Comparison of ENCODE assay signal across 8 mouse cellular contexts in the genomic region with DNA sequence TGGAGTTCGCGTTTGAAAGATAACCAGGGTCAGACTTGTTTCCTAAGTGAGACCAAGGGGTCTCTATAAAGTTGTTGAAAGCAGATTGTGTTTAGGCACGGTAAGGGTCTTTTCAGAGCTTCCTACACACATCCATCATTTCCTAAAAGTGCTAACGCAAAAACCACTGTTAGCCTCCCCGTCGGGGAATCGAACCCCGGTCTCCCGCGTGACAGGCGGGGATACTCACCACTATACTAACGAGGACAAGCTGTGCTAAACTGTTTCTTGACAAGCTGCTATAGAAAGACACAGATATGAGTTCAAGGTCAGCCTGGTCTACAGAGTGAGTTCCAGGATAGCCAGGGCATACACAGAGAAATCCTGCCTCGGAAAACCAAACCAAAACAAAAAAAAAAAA. TPM values are rescaled to one million over a fixed set of nuclear protein-coding genes. Genes with fewer than 3 reads are reported as not detected.
DNase-seq lines count a peak whose midpoint lies in the region; ATAC-seq lines count a peak whose summit lies in the region.

No protein-coding gene starts in this region.

- peaks cover 8% of the 10 kb centered on the region for H3K36me3 ChIP-seq in erythroblast, embryonic 14.5 days (ENCODE audit: control insufficient read depth)
- no peaks in the 10 kb centered on the region for H3K36me3 ChIP-seq in heart, embryonic 15.5 days
- peaks cover 10% of the 10 kb centered on the region for H3K36me3 ChIP-seq in liver, embryonic 12.5 days
- H3K36me3 ChIP-seq in stomach, embryonic 16.5 days (ENCODE audit: control insufficient read depth, insufficient read depth, low read length): no peaks in the 10 kb centered on the region

- H3K9me3 ChIP-seq in erythroblast, embryonic 14.5 days (ENCODE audit: control insufficient read depth, low read length): no peaks in the 10 kb centered on the region
- H3K9me3 ChIP-seq in heart, embryonic 15.5 days (replicated peaks): no peaks in the 10 kb centered on the region
- no peaks in the 10 kb centered on the region for H3K9me3 ChIP-seq in liver, embryonic 12.5 days (replicated peaks)
- no peaks in the 10 kb centered on the region for H3K9me3 ChIP-seq in stomach, embryonic 16.5 days (replicated peaks; ENCODE audit: control insufficient read depth, low read length)

- peak; percentile 81 for DNase-seq in CD4-positive, CD25-positive, alpha-beta regulatory T cell, adult 2 months (ENCODE audit: low read depth, low spot score)
- DNase-seq in adrenal gland, postnatal 4 days (ENCODE audit: low spot score in 2 of 2): peak; percentile 63 to 69
- DNase-seq in kidney, postnatal 10 days: peak; percentile 89
- DNase-seq in natural killer cell, adult 2 months (ENCODE audit: low spot score in 2 of 2): peak; percentile 72 to 83

- no peak overlapping the region for H3K9ac ChIP-seq in heart, embryonic 15.5 days
- peak overlapping the region; percentile 54 for H3K9ac ChIP-seq in liver, embryonic 12.5 days
- H3K9ac ChIP-seq in stomach, embryonic 16.5 days (ENCODE audit: low read length): peak overlapping the region; percentile 59; the same call in 1 of the 2 replicates

- peak overlapping the region; percentile 63 for H3K4me3 ChIP-seq in erythroblast, embryonic 14.5 days (replicated peaks)
- H3K4me3 ChIP-seq in heart, embryonic 15.5 days: peak overlapping the region; percentile 42
- peak overlapping the region; percentile 56 for H3K4me3 ChIP-seq in liver, embryonic 12.5 days
- H3K4me3 ChIP-seq in stomach, embryonic 16.5 days (replicated peaks; ENCODE audit: low read length): peak overlapping the region; percentile 48

- peaks cover 66% of the 10 kb centered on the region for H3K4me1 ChIP-seq in erythroblast, embryonic 14.5 days (ENCODE audit: control insufficient read depth)
- H3K4me1 ChIP-seq in heart, embryonic 15.5 days (replicated peaks): peaks cover 24% of the 10 kb centered on the region
- H3K4me1 ChIP-seq in liver, embryonic 12.5 days: peaks cover 45% of the 10 kb centered on the region
- peaks cover 18% of the 10 kb centered on the region for H3K4me1 ChIP-seq in stomach, embryonic 16.5 days (ENCODE audit: control insufficient read depth, insufficient read depth, low read length)

- H3K27me3 ChIP-seq in erythroblast, embryonic 14.5 days (ENCODE audit: control insufficient read depth): peaks cover 2% of the 10 kb centered on the region
- no peaks in the 10 kb centered on the region for H3K27me3 ChIP-seq in heart, embryonic 15.5 days
- no peaks in the 10 kb centered on the region for H3K27me3 ChIP-seq in liver, embryonic 12.5 days (replicated peaks)
- H3K27me3 ChIP-seq in stomach, embryonic 16.5 days (ENCODE audit: control insufficient read depth, insufficient read depth, low read length): no peaks in the 10 kb centered on the region

- peak overlapping the region; percentile 50 for H3K4me2 ChIP-seq in heart, embryonic 15.5 days
- H3K4me2 ChIP-seq in liver, embryonic 12.5 days: peak overlapping the region; percentile 89
- peak overlapping the region; percentile 57 for H3K4me2 ChIP-seq in stomach, embryonic 16.5 days (ENCODE audit: low read depth, low read length)

- ATAC-seq in heart, embryonic 15.5 days (replicated peaks; ENCODE audit: insufficient number of reproducible peaks, insufficient read depth, low FRiP score, low read depth): no peak; the same call in 1 of the 2 replicates
- ATAC-seq in liver, embryonic 12.5 days: peak; percentile 79
- peak; percentile 38; the same call in 1 of the 2 replicates for ATAC-seq in stomach, embryonic 16.5 days (ENCODE audit: insufficient read depth, low FRiP score)

- WGBS in heart, embryonic 15.5 days: 2% methylated on average over 13 of the region's 13 CpGs
- under 1% methylated on average over 13 of the region's 13 CpGs for WGBS in liver, embryonic 12.5 days (ENCODE audit: insufficient replicate concordance)
- WGBS in stomach, embryonic 16.5 days: under 1% methylated on average over 13 of the region's 13 CpGs

- H3K27ac ChIP-seq in heart, embryonic 15.5 days: peak overlapping the region; percentile 19; the same call in 1 of the 2 replicates
- peak overlapping the region; percentile 75 for H3K27ac ChIP-seq in liver, embryonic 12.5 days
- H3K27ac ChIP-seq in stomach, embryonic 16.5 days (ENCODE audit: low read length): 0 out of 2 replicates have a peak overlapping the region, but pooled peaks have one; percentile 34

RNA-seq across cellular contexts. Expression of gene Ubc, which starts 18.8 kb away (rescaled TPM):
- total RNA-seq in adrenal gland, postnatal 4 days (2021): 1,000 to 10,000 TPM; 1,138 to 1,334 TPM
- polyA plus RNA-seq in erythroblast, embryonic 14.5 days (2012): 17.4 and 56.1 TPM in 2 replicates
- 782 and 963 TPM in 2 replicates for polyA plus RNA-seq in heart, embryonic 15.5 days (2015; fragmentation: Nextera tagmentation; extraction: Ambion mirVana)
- polyA plus RNA-seq in liver, embryonic 12.5 days (2016; fragmentation: Nextera tagmentation; extraction: Ambion mirVana): 657 and 673 TPM in 2 replicates
- polyA plus RNA-seq in stomach, embryonic 16.5 days (2015; fragmentation: Nextera tagmentation; extraction: Ambion mirVana): 1,047 and 1,111 TPM in 2 replicates

RNA-seq across cellular contexts. Expression of gene Gm10382, which starts 19.7 kb away (rescaled TPM):
- total RNA-seq in adrenal gland, postnatal 4 days (2021): under 1 TPM in 1 of 2 experiments, not detected in 1; 0.25 TPM
- 0.06 TPM in 1 of 2 replicates, not detected in the other for polyA plus RNA-seq in erythroblast, embryonic 14.5 days (2012)
- 0.30 and 0.48 TPM in 2 replicates for polyA plus RNA-seq in heart, embryonic 15.5 days (2015; fragmentation: Nextera tagmentation; extraction: Ambion mirVana)
- 0.38 and 0.66 TPM in 2 replicates for polyA plus RNA-seq in liver, embryonic 12.5 days (2016; fragmentation: Nextera tagmentation; extraction: Ambion mirVana)
- 0.32 and 0.37 TPM in 2 replicates for polyA plus RNA-seq in stomach, embryonic 16.5 days (2015; fragmentation: Nextera tagmentation; extraction: Ambion mirVana)

RNA-seq across cellular contexts. Expression of gene Dhx37, which starts 25.1 kb away (rescaled TPM):
- total RNA-seq in adrenal gland, postnatal 4 days (2021): 10 to 100 TPM; 14.0 to 16.0 TPM
- polyA plus RNA-seq in erythroblast, embryonic 14.5 days (2012): 0.95 and 1.0 TPM in 2 replicates
- 7.0 and 10.4 TPM in 2 replicates for polyA plus RNA-seq in heart, embryonic 15.5 days (2015; fragmentation: Nextera tagmentation; extraction: Ambion mirVana)
- 11.3 and 11.4 TPM in 2 replicates for polyA plus RNA-seq in liver, embryonic 12.5 days (2016; fragmentation: Nextera tagmentation; extraction: Ambion mirVana)
- 8.4 and 10.8 TPM in 2 replicates for polyA plus RNA-seq in stomach, embryonic 16.5 days (2015; fragmentation: Nextera tagmentation; extraction: Ambion mirVana)

RNA-seq across cellular contexts. Expression of gene Bri3bp, which starts 32.5 kb away (rescaled TPM):
- 10 to 100 TPM; 34.2 to 37.0 TPM for total RNA-seq in adrenal gland, postnatal 4 days (2021)
- polyA plus RNA-seq in erythroblast, embryonic 14.5 days (2012): 0.16 and 0.38 TPM in 2 replicates
- 36.5 and 40.7 TPM in 2 replicates for polyA plus RNA-seq in heart, embryonic 15.5 days (2015; fragmentation: Nextera tagmentation; extraction: Ambion mirVana)
- 44.0 and 44.1 TPM in 2 replicates for polyA plus RNA-seq in liver, embryonic 12.5 days (2016; fragmentation: Nextera tagmentation; extraction: Ambion mirVana)
- 27.7 and 31.8 TPM in 2 replicates for polyA plus RNA-seq in stomach, embryonic 16.5 days (2015; fragmentation: Nextera tagmentation; extraction: Ambion mirVana)

Comparison
In these comparisons a context has a peak if more than half of its experiments do, and no peak if none do; other contexts are left out.
1. H3K27ac ChIP-seq: peak in every context shown above with its lines; median percentile 75 in liver, embryonic 12.5 days; 34 in stomach, embryonic 16.5 days; 19 in heart, embryonic 15.5 days.
2. RNA of gene Ubc, which starts 18.8 kb away (polyA plus RNA-seq): 1,047 to 1,111 TPM in stomach, embryonic 16.5 days, 782 to 963 TPM in heart, embryonic 15.5 days and 657 to 673 TPM in liver, embryonic 12.5 days; 17.4 to 56.1 TPM in erythroblast, embryonic 14.5 days; every median in the first group is over 10 times any median in the second.
3. Peak in every context shown above with its lines, with median percentiles within 50 percentile points of each other: DNase-seq, H3K4me3 ChIP-seq and H3K4me2 ChIP-seq.